10 mouse cellular contexts compared by ENCODE assay signal in the genomic region with DNA sequence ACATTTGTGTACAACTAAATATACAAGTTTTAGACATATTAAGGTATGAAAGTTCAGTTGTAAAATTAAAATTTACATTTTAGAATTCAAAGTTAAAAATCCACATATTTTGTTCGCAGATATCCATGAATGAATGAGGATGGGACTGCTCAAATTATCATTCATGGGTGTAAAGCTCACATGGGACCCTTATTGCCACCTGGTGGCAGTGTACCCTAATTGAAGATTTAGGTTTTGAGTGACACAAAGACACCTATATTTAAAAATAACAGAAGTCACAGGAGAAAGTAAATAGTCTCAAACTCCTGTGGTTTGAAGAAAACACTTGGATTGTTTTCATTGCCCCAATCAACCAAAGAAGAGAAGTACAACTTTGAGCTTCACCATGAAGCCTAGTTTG.
A peak's percentile ranks its signal among the peaks of the same experiment; 100 is the strongest.
DNase-seq lines count a peak whose midpoint lies in the region; ATAC-seq lines count a peak whose summit lies in the region.
"Had no signal": no experiment of that assay in that cellular context is flagged by ENCODE, and none has a peak within 500 bp of the region (broad histone marks: within the 10 kb centered on the region; RNA-seq: fewer than 3 reads in every experiment).

No protein-coding gene starts in this region.

- no peak overlapping the region for H3K9ac ChIP-seq in midbrain, embryonic 11.5 days (ENCODE audit: low read length)
- H3K9ac ChIP-seq: lung, embryonic 15.5 days had no signal

- H3K27ac ChIP-seq in hindbrain, embryonic 10.5 days = no peak overlapping the region
- no peak overlapping the region for H3K27ac ChIP-seq in midbrain, embryonic 11.5 days (ENCODE audit: low read depth, low read length)
- H3K27ac ChIP-seq: lung, embryonic 15.5 days had no signal

- no peak overlapping the region for H3K4me2 ChIP-seq in midbrain, embryonic 11.5 days
- H3K4me2 ChIP-seq: lung, embryonic 15.5 days had no signal

- peak; percentile 37 for DNase-seq in kidney, adult 9 months
- no peak for DNase-seq in kidney, postnatal 10 days
- DNase-seq in T-cell, adult 2 months (ENCODE audit: low spot score) = peak; percentile 52
- DNase-seq in spleen, postnatal 36 days (ENCODE audit: low spot score in 2 of 2) = peak; percentile 55 to 71
- DNase-seq in hindbrain, embryonic 10.5 days (ENCODE audit: low spot score) = no peak
- no peak for DNase-seq in midbrain, embryonic 11.5 days (ENCODE audit: low spot score, missing footprints)
- DNase-seq: gastrocnemius, postnatal 36 days; layer of hippocampus, postnatal 36 days had no signal

- H3K36me3 ChIP-seq in hindbrain, embryonic 10.5 days = no peaks in the 10 kb centered on the region
- no peaks in the 10 kb centered on the region for H3K36me3 ChIP-seq in midbrain, embryonic 11.5 days (ENCODE audit: control insufficient read depth, insufficient read depth, low read length)
- H3K36me3 ChIP-seq: lung, embryonic 15.5 days had no signal

- no peaks in the 10 kb centered on the region for H3K4me1 ChIP-seq in hindbrain, embryonic 10.5 days (replicated peaks)
- H3K4me1 ChIP-seq in midbrain, embryonic 11.5 days (ENCODE audit: control insufficient read depth, insufficient read depth, low read length) = no peaks in the 10 kb centered on the region
- H3K4me1 ChIP-seq: lung, embryonic 15.5 days had no signal

- 56% methylated on average over 1 of the region's 1 CpGs for WGBS in hindbrain, embryonic 10.5 days
- 62% methylated on average over 1 of the region's 1 CpGs for WGBS in midbrain, embryonic 11.5 days

- no peak overlapping the region for H3K4me3 ChIP-seq in hindbrain, embryonic 10.5 days
- no peak overlapping the region for H3K4me3 ChIP-seq in midbrain, embryonic 11.5 days (ENCODE audit: low read depth, low read length)
- H3K4me3 ChIP-seq: lung, embryonic 15.5 days had no signal

- ATAC-seq in CD4-positive, CD25-positive, alpha-beta regulatory T cell, adult 4 months = peak; percentile 70
- ATAC-seq in midbrain, embryonic 11.5 days (ENCODE audit: low FRiP score) = no peak

- no peaks in the 10 kb centered on the region for H3K27me3 ChIP-seq in hindbrain, embryonic 10.5 days (ENCODE audit: insufficient read depth, poor library complexity, severe bottlenecking)
- H3K27me3 ChIP-seq in midbrain, embryonic 11.5 days (ENCODE audit: control insufficient read depth, insufficient read depth, low read length) = no peaks in the 10 kb centered on the region
- H3K27me3 ChIP-seq: lung, embryonic 15.5 days had no signal

- H3K9me3 ChIP-seq in hindbrain, embryonic 10.5 days = no peaks in the 10 kb centered on the region
- H3K9me3 ChIP-seq in midbrain, embryonic 11.5 days (ENCODE audit: control insufficient read depth, low read length) = no peaks in the 10 kb centered on the region
- H3K9me3 ChIP-seq: lung, embryonic 15.5 days had no signal

Comparison
In these comparisons a context has a peak if more than half of its experiments do, and no peak if none do; other contexts are left out.
1. DNase-seq: peak in kidney, adult 9 months (single experiment), T-cell, adult 2 months (single experiment) and spleen, postnatal 36 days (2 of 2); none in kidney, postnatal 10 days (single experiment), hindbrain, embryonic 10.5 days (single experiment) and midbrain, embryonic 11.5 days (single experiment).